Mouse (Mus musculus): ENCODE results near the gene Zfp27.

- TF ChIP-seq POLR2A (IDR thresholded peaks at IDR 0.05; ENCODE audit: control insufficient read depth, low read depth, low read length): peak; percentile 58; the same call in 1 of the 2 replicates
- TF ChIP-seq CTCF (IDR thresholded peaks at IDR 0.05; ENCODE audit: control insufficient read depth, insufficient read depth, insufficient replicate concordance, low read depth, low read length): no peak
These were observed 47.4 kb upstream of the Zfp27 start, which contains the start of gene Zfp74 for GRCm38 (mm10) chr7:29953513-29954401.
